Mouse (Mus musculus): ENCODE measurements around the gene Elmo1. TPM values are rescaled to one million over a fixed set of nuclear protein-coding genes. Genes with fewer than 3 reads are reported as not detected.

Gene Elmo1
- polyA plus RNA-seq, 1 experiment from 2014 or later, result 10.7 TPM

GRCm38 (mm10) chr13:20133602-20134394 is 43.4 kb downstream of the Elmo1 start:
- Histone ChIP-seq H3K36me3 (ENCODE audit: control insufficient read depth, insufficient read depth, low read length) (no peaks in the 10 kb centered on the region), H3K27ac (ENCODE audit: low read depth, low read length) (peak overlapping the region; percentile 43), H3K9me3 (replicated peaks; ENCODE audit: control insufficient read depth, low read length) (no peaks in the 10 kb centered on the region), H3K4me2 (no peak overlapping the region), H3K4me1 (ENCODE audit: control insufficient read depth, insufficient read depth, low read length) (peaks cover 16% of the 10 kb centered on the region), H3K4me3 (ENCODE audit: low read depth, low read length) (no peak overlapping the region), H3K9ac (ENCODE audit: low read depth, low read length) (no peak overlapping the region), H3K27me3 (ENCODE audit: control insufficient read depth, insufficient read depth, low read length) (no peaks in the 10 kb centered on the region)
- WGBS (ENCODE audit: insufficient replicate concordance), result 46% methylated on average over 6 of the region's 6 CpGs
- ATAC-seq (replicated peaks; ENCODE audit: insufficient number of reproducible peaks, low FRiP score, low TSS enrichment), result no peak

DNA sequence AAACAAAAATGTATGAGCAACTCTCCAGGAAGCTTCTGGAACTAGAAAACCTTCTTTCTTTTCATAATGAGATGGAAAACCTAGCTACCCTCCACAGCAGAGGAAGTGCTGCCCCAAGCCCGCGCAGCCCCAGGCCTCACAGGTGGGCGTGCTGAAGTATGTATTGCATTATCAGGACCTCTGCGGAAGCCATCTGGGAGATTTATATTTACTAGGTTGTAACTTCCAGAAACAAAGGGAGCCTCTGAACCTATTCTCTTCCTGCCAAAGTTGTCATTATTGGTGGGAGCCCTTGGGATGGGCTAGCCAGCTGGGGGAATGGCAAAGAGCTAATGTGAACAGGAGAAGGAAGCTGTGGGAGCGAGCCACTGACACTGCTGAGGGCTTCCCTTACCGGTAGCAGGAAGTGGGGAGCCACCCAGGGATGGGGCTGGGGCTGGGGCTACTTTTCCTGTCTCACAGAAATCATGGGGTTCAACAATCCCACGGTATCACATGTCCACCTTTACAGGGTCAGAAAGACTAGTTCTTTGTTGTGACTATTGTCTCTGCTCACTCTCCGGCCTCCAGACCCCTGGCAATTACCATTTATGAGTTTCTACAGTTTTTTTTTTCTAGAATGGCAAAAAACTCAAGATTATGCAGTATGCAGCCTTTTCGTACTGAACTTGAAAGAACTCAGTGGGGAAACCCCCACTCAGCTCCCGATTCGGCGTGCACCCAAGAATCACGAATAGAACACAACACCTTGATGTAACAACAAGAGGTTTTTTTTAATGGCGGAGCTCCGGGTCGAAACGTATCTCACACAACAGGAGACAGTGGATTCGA is 44.2 kb downstream of the Elmo1 start:
- no peak overlapping the region for H3K9ac ChIP-seq (ENCODE audit: low read depth, low read length)
- no peaks in the 10 kb centered on the region for H3K27me3 ChIP-seq (ENCODE audit: control insufficient read depth, insufficient read depth, low read length)
- ATAC-seq (replicated peaks; ENCODE audit: insufficient number of reproducible peaks, low FRiP score, low TSS enrichment), result no peak
- no peak overlapping the region for H3K4me3 ChIP-seq (ENCODE audit: low read depth, low read length)
- peak overlapping the region; percentile 54; the same call in 1 of the 2 replicates for H3K27ac ChIP-seq (ENCODE audit: low read depth, low read length)
- WGBS (ENCODE audit: insufficient replicate concordance), result 84% methylated on average over 18 of the region's 18 CpGs
- H3K36me3 ChIP-seq (ENCODE audit: control insufficient read depth, insufficient read depth, low read length), result no peaks in the 10 kb centered on the region
- no peak overlapping the region for H3K4me2 ChIP-seq
- H3K4me1 ChIP-seq (ENCODE audit: control insufficient read depth, insufficient read depth, low read length), result peaks cover 21% of the 10 kb centered on the region
- H3K9me3 ChIP-seq (replicated peaks; ENCODE audit: control insufficient read depth, low read length), result no peaks in the 10 kb centered on the region

DNA sequence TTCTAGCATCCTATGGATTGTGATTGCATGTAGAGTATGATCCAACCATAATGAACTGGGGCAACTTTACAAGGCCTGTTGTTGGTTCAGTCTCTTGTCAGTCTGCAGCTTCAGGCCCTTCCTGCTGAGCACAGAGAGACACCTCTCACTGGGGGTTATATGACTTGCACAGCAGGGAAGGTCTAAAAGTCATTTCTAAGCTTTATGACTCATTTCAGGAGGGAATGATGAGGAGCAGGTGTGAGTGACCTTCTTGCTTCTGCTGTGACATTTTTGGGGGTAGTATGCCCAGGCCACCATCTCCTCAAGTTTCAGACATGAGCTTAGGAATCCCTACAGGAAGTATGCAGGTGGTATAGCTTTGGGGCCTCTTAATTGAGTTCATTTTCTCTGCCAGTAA is 46.4 kb downstream of the Elmo1 start:
- no peak for ATAC-seq (replicated peaks; ENCODE audit: insufficient number of reproducible peaks, low FRiP score, low TSS enrichment)
- H3K4me1 ChIP-seq (ENCODE audit: control insufficient read depth, insufficient read depth, low read length), result peaks cover 21% of the 10 kb centered on the region

DNA sequence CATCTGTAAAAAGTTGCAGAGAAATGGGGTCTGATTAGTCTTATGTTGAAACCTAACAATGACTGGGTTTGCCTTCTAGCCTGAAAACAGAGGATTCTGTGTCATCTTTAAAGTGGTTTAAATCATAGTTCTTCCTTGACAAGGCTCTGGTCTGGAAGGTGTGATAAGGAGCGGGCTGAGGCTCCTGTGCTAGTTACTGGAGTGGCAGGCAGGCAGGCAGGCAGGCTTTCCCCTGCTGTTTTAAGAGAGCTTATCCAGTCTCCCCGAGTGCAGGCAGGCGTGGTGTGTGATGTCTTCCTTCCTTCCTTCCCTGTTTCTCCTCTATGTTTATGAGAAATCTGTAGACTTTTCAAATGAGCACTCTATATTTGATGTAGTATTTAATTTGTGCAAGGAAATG is 48.1 kb downstream of the Elmo1 start:
- Histone ChIP-seq H3K4me2 (no peak overlapping the region), H3K9ac (ENCODE audit: low read depth, low read length) (no peak overlapping the region), H3K27me3 (ENCODE audit: control insufficient read depth, insufficient read depth, low read length) (no peaks in the 10 kb centered on the region), H3K36me3 (ENCODE audit: control insufficient read depth, insufficient read depth, low read length) (no peaks in the 10 kb centered on the region), H3K4me3 (ENCODE audit: low read depth, low read length) (no peak overlapping the region), H3K27ac (ENCODE audit: low read depth, low read length) (no peak overlapping the region; the same call in 1 of the 2 replicates), H3K9me3 (replicated peaks; ENCODE audit: control insufficient read depth, low read length) (no peaks in the 10 kb centered on the region), H3K4me1 (ENCODE audit: control insufficient read depth, insufficient read depth, low read length) (peaks cover 17% of the 10 kb centered on the region)
- WGBS (ENCODE audit: insufficient replicate concordance), result 7% methylated on average over 3 of the region's 3 CpGs
- ATAC-seq (replicated peaks; ENCODE audit: insufficient number of reproducible peaks, low FRiP score, low TSS enrichment), result no peak

More for the DNA sequence above, 46.4 kb downstream of the Elmo1 start:
- H3K4me3 ChIP-seq (ENCODE audit: low read depth, low read length), result no peak overlapping the region
- no peak overlapping the region for H3K4me2 ChIP-seq
- no peaks in the 10 kb centered on the region for H3K36me3 ChIP-seq (ENCODE audit: control insufficient read depth, insufficient read depth, low read length)
- no peaks in the 10 kb centered on the region for H3K9me3 ChIP-seq (replicated peaks; ENCODE audit: control insufficient read depth, low read length)
- no peak overlapping the region for H3K9ac ChIP-seq (ENCODE audit: low read depth, low read length)
- no peaks in the 10 kb centered on the region for H3K27me3 ChIP-seq (ENCODE audit: control insufficient read depth, insufficient read depth, low read length)
- H3K27ac ChIP-seq (ENCODE audit: low read depth, low read length), result no peak overlapping the region

DNA sequence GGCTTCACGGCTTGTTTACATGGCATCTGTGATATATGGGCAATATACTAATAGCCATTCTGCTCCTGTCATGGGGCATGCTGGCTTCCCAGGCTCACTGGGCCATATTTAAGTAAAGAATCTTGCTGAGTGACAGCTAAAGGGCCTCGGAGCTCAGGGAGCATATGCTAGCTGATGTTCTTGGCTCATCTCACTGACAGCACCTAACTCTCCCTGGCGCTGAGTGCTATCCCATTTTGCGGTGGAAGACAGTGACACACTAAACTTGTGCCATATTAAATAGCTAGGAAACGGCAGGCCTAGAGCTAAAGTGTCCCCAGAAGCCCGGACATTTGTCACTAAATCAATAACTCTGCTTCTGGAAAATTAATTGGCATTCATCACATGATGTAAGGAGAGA is 48.7 kb downstream of the Elmo1 start:
- H3K9me3 ChIP-seq (replicated peaks; ENCODE audit: control insufficient read depth, low read length), result no peaks in the 10 kb centered on the region
- WGBS (ENCODE audit: insufficient replicate concordance), result 65% methylated on average over 6 of the region's 6 CpGs
- H3K27ac ChIP-seq (ENCODE audit: low read depth, low read length), result no peak overlapping the region
- H3K9ac ChIP-seq (ENCODE audit: low read depth, low read length), result no peak overlapping the region
- H3K4me2 ChIP-seq, result no peak overlapping the region
- no peaks in the 10 kb centered on the region for H3K27me3 ChIP-seq (ENCODE audit: control insufficient read depth, insufficient read depth, low read length)
- H3K36me3 ChIP-seq (ENCODE audit: control insufficient read depth, insufficient read depth, low read length), result no peaks in the 10 kb centered on the region
- no peak for ATAC-seq (replicated peaks; ENCODE audit: insufficient number of reproducible peaks, low FRiP score, low TSS enrichment)
- H3K4me3 ChIP-seq (ENCODE audit: low read depth, low read length), result no peak overlapping the region
- H3K4me1 ChIP-seq (ENCODE audit: control insufficient read depth, insufficient read depth, low read length), result peaks cover 12% of the 10 kb centered on the region

GRCm38 (mm10) chr13:20139825-20140665 is 49.6 kb downstream of the Elmo1 start:
- Histone ChIP-seq H3K9me3 (replicated peaks; ENCODE audit: control insufficient read depth, low read length) (no peaks in the 10 kb centered on the region), H3K4me2 (no peak overlapping the region), H3K27ac (ENCODE audit: low read depth, low read length) (no peak overlapping the region), H3K36me3 (ENCODE audit: control insufficient read depth, insufficient read depth, low read length) (no peaks in the 10 kb centered on the region), H3K9ac (ENCODE audit: low read depth, low read length) (no peak overlapping the region), H3K4me1 (ENCODE audit: control insufficient read depth, insufficient read depth, low read length) (peaks cover 12% of the 10 kb centered on the region), H3K4me3 (ENCODE audit: low read depth, low read length) (no peak overlapping the region), H3K27me3 (ENCODE audit: control insufficient read depth, insufficient read depth, low read length) (no peaks in the 10 kb centered on the region)
- ATAC-seq (replicated peaks; ENCODE audit: insufficient number of reproducible peaks, low FRiP score, low TSS enrichment), result no peak
- WGBS (ENCODE audit: insufficient replicate concordance), result 70% methylated on average over 4 of the region's 4 CpGs

DNA sequence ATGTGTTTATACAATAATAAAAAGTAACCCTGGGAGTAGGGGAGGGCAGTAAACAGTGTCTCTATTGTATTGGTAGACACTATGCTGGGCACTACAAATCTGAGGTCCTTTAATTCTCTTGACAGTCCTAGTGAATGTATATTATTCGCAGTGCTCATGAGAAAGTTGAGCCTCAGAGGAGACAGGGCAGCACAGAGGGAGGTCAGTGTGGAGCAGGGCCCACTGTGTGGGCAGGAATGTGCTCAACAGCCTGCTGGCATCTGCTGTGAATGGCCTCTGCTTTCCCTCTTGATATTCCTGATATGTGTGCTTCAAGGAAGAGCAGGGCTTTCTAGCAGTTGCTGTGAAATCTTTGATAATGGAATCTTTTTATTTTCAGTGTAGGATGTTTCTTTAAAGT is 52.2 kb downstream of the Elmo1 start:
- 46% methylated on average over 1 of the region's 1 CpGs for WGBS (ENCODE audit: insufficient replicate concordance)
- Histone ChIP-seq H3K4me1 (ENCODE audit: control insufficient read depth, insufficient read depth, low read length) (peaks cover 14% of the 10 kb centered on the region), H3K36me3 (ENCODE audit: control insufficient read depth, insufficient read depth, low read length) (no peaks in the 10 kb centered on the region), H3K9ac (ENCODE audit: low read depth, low read length) (no peak overlapping the region), H3K4me3 (ENCODE audit: low read depth, low read length) (no peak overlapping the region), H3K27ac (ENCODE audit: low read depth, low read length) (no peak overlapping the region), H3K4me2 (no peak overlapping the region), H3K9me3 (replicated peaks; ENCODE audit: control insufficient read depth, low read length) (no peaks in the 10 kb centered on the region), H3K27me3 (ENCODE audit: control insufficient read depth, insufficient read depth, low read length) (no peaks in the 10 kb centered on the region)
- ATAC-seq (replicated peaks; ENCODE audit: insufficient number of reproducible peaks, low FRiP score, low TSS enrichment), result no peak

DNA sequence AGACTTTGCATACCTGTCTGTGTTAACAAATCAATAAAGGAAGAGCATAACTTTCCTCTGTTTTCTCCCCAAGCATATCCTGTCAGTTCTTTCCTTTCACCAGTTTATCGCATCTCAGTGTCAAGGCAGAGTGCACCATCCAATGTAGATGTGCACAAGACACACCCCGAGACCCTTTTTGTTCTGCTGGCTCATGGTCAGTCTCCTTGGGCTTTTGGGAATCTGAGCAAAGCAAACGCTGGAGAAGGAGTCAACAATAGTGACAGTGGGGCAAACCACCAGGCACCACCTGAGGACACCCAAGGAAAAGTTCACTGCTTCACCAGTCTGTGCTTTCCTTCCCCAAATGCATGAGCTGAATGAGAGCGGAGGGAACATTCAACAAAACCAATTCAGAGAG is 56.5 kb downstream of the Elmo1 start:
- Histone ChIP-seq H3K27me3 (ENCODE audit: control insufficient read depth, insufficient read depth, low read length) (no peaks in the 10 kb centered on the region; the same call in 1 of the 2 replicates), H3K27ac (ENCODE audit: low read depth, low read length) (0 out of 2 replicates have a peak overlapping the region, but pooled peaks have one; percentile 35), H3K4me3 (ENCODE audit: low read depth, low read length) (no peak overlapping the region), H3K4me1 (ENCODE audit: control insufficient read depth, insufficient read depth, low read length) (peaks cover 16% of the 10 kb centered on the region), H3K9me3 (replicated peaks; ENCODE audit: control insufficient read depth, low read length) (no peaks in the 10 kb centered on the region), H3K36me3 (ENCODE audit: control insufficient read depth, insufficient read depth, low read length) (no peaks in the 10 kb centered on the region), H3K4me2 (no peak overlapping the region), H3K9ac (ENCODE audit: low read depth, low read length) (no peak overlapping the region)
- ATAC-seq (replicated peaks; ENCODE audit: insufficient number of reproducible peaks, low FRiP score, low TSS enrichment), result no peak
- 81% methylated on average over 4 of the region's 4 CpGs for WGBS (ENCODE audit: insufficient replicate concordance)
